Mouse (Mus musculus) E14TG2a.4 (cell line): ENCODE data around the gene Cpt1c.

Experiments used
- H3K27me3 ChIP-seq: 2 replicates; pipeline ENCODE4 v1.6.1; 2014; ENCODE audit warnings: low read length, control low read depth; ENCODE audit not compliant: insufficient read depth
- H3K36me3 ChIP-seq: 2 replicates; pipeline ENCODE4 v1.6.1; 2014; ENCODE audit warnings: low read length, control low read depth; ENCODE audit not compliant: insufficient read depth
- H3K4me1 ChIP-seq: replicated peaks from 2 replicates; pipeline ENCODE4 v1.6.1; 2014; ENCODE audit warnings: low read depth, low read length, control low read depth
- H3K4me3 ChIP-seq: replicated peaks from 2 replicates; pipeline ENCODE4 v1.5.1; 2014; ENCODE audit warnings: mild to moderate bottlenecking, low read length
- H3K9me3 ChIP-seq: 2 replicates; pipeline ENCODE4 v1.6.1; 2014; ENCODE audit warnings: low read length, control low read depth
- CTCF ChIP-seq: conservative IDR thresholded peaks from 2 replicates; pipeline ENCODE4 v1.5.1; 2014; ENCODE audit warnings: low read length
- NANOG ChIP-seq: IDR thresholded peaks from 2 replicates; pipeline ENCODE4 v1.6.1; 2014; ENCODE audit warnings: borderline replicate concordance, low read length, mixed read lengths
- POU5F1 ChIP-seq: IDR thresholded peaks from 2 replicates; pipeline ENCODE4 v1.6.1; 2014; ENCODE audit warnings: low read length, borderline replicate concordance

Gene Cpt1c

GRCm38 (mm10) chr7:44975117-44975419 is 417 bp upstream of the Cpt1c start:
- peaks cover 67% of the 10 kb centered on the region for H3K36me3 ChIP-seq
- no peaks in the 10 kb centered on the region for H3K27me3 ChIP-seq
- peaks cover 81% of the 10 kb centered on the region for H3K4me1 ChIP-seq
- TF ChIP-seq POU5F1 (no peak), CTCF (no peak), NANOG (no peak)
- H3K9me3 ChIP-seq = no peaks in the 10 kb centered on the region
- H3K4me3 ChIP-seq = peak overlapping the region; percentile 3; the same call in 1 of the 2 replicates

GRCm38 (mm10) chr7:44973415-44974130 is 1.1 kb downstream of the Cpt1c start:
- H3K4me3 ChIP-seq = peak overlapping the region; percentile 83
- no peaks in the 10 kb centered on the region for H3K27me3 ChIP-seq
- no peaks in the 10 kb centered on the region for H3K9me3 ChIP-seq
- TF ChIP-seq POU5F1 (no peak), CTCF (no peak), NANOG (no peak)
- H3K4me1 ChIP-seq = peaks cover 73% of the 10 kb centered on the region
- peaks cover 58% of the 10 kb centered on the region for H3K36me3 ChIP-seq

GRCm38 (mm10) chr7:44971142-44971541 is 3.5 kb downstream of the Cpt1c start:
- Histone ChIP-seq H3K9me3 (no peaks in the 10 kb centered on the region), H3K4me3 (peak overlapping the region; percentile 81), H3K36me3 (peaks cover 51% of the 10 kb centered on the region), H3K4me1 (peaks cover 61% of the 10 kb centered on the region), H3K27me3 (no peaks in the 10 kb centered on the region)
- TF ChIP-seq CTCF (no peak), NANOG (no peak), POU5F1 (no peak)

- peak overlapping the region; percentile 81 for H3K4me3 ChIP-seq
- H3K4me1 ChIP-seq = peaks cover 54% of the 10 kb centered on the region
- peaks cover 52% of the 10 kb centered on the region for H3K36me3 ChIP-seq
- H3K9me3 ChIP-seq = no peaks in the 10 kb centered on the region
- H3K27me3 ChIP-seq = no peaks in the 10 kb centered on the region
- TF ChIP-seq POU5F1 = no peak
- no peak for TF ChIP-seq CTCF
- no peak for TF ChIP-seq NANOG
Observed at GRCm38 (mm10) chr7:44970231-44970691, 4.4 kb downstream of the Cpt1c start.

- H3K4me3 ChIP-seq = peak overlapping the region; percentile 55
- peaks cover 42% of the 10 kb centered on the region for H3K4me1 ChIP-seq
- H3K9me3 ChIP-seq = no peaks in the 10 kb centered on the region
- no peak for TF ChIP-seq CTCF
- TF ChIP-seq NANOG = no peak
- no peak for TF ChIP-seq POU5F1
- peaks cover 72% of the 10 kb centered on the region for H3K36me3 ChIP-seq
- H3K27me3 ChIP-seq = no peaks in the 10 kb centered on the region
Observed at GRCm38 (mm10) chr7:44966638-44967037, 8.0 kb downstream of the Cpt1c start.

GRCm38 (mm10) chr7:44965975-44966374 is 8.7 kb downstream of the Cpt1c start:
- H3K4me1 ChIP-seq = peaks cover 35% of the 10 kb centered on the region
- no peak overlapping the region for H3K4me3 ChIP-seq
- TF ChIP-seq CTCF (no peak; the same call in 1 of the 2 replicates), POU5F1 (no peak), NANOG (no peak)
- H3K27me3 ChIP-seq = no peaks in the 10 kb centered on the region
- no peaks in the 10 kb centered on the region for H3K9me3 ChIP-seq
- H3K36me3 ChIP-seq = peaks cover 72% of the 10 kb centered on the region

- no peaks in the 10 kb centered on the region for H3K9me3 ChIP-seq
- TF ChIP-seq NANOG (no peak), CTCF (no peak), POU5F1 (no peak)
- peaks cover 82% of the 10 kb centered on the region for H3K36me3 ChIP-seq
- peaks cover 31% of the 10 kb centered on the region for H3K4me1 ChIP-seq
- no peaks in the 10 kb centered on the region for H3K27me3 ChIP-seq
- H3K4me3 ChIP-seq = no peak overlapping the region
Observed at GRCm38 (mm10) chr7:44964990-44965389, 9.7 kb downstream of the Cpt1c start.

GRCm38 (mm10) chr7:44962831-44963230 is 11.8 kb downstream of the Cpt1c start:
- TF ChIP-seq POU5F1 (no peak), NANOG (no peak), CTCF (no peak)
- H3K27me3 ChIP-seq = no peaks in the 10 kb centered on the region
- H3K4me1 ChIP-seq = peaks cover 33% of the 10 kb centered on the region
- H3K36me3 ChIP-seq = peaks cover 92% of the 10 kb centered on the region
- H3K4me3 ChIP-seq = no peak overlapping the region
- no peaks in the 10 kb centered on the region for H3K9me3 ChIP-seq
